Mouse (Mus musculus): ENCODE results near the gene Gm8220. TPM values are rescaled to one million over a fixed set of nuclear protein-coding genes. Genes with fewer than 3 reads are reported as not detected.
"Not testable (repeated sequence)": the region's sequence is repeated elsewhere in the genome, so short reads cannot be mapped to it uniquely, and the experiment has no call there.

Gm8220 gene
- total RNA-seq (2015; ENCODE audit: low replicate concordance), result not detected in 2 replicates
- total RNA-seq (2017; ENCODE audit: low replicate concordance), result not detected in 2 replicates

DNA sequence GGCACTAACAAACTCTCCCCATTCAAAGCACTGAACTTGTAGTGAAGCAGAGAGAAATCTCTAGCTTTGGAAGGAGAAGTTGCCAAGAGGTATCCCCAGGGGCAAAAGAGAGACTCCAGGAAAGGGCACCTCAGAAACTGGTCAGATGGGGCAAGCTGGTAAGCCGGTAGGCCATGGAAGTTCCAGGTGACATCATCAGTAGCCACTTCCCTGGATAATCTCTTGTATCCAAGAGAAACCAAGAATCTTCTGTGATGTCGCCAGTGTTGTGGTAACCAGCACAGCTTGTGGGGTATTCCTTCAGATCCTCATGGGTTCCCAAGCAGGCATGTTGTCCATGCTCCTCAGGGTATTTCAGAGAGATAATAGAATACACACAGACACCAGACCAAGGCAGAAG is at the start of gene Gm8220:
TSS of gene Gm8220 (plus strand) at position 301 of the 400 bp plus-strand sequence.
- ATAC-seq (replicated peaks; ENCODE audit: low FRiP score, poor library complexity, severe bottlenecking), result not testable (repeated sequence)

DNA sequence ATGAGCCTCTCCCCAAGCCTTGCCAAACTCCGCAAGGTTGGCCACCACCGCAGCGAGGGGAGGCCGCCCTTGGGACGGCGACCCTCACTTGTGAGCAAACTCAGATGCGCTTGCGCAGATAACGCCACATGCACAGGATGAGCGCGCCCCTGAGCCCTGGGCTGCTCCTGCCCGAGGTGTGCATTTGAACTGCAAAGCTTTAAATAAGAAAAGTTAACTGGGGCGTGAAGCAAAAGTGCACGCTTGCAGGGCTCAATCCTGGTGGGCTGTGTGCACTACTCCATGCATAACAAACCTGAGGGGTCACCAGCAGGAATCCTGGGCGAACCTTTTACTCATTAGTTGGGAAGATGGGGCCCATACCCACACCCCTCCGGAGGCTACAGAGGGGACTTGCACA is 37.3 kb upstream of the Gm8220 start:
- ATAC-seq (replicated peaks; ENCODE audit: low FRiP score, poor library complexity, severe bottlenecking), result no peak

- not testable (repeated sequence) for ATAC-seq (replicated peaks; ENCODE audit: low FRiP score, poor library complexity, severe bottlenecking)
These were observed 26.7 kb downstream of the Gm8220 start for GRCm38 (mm10) chr14:44312049-44312448.

GRCm38 (mm10) chr14:44338484-44338883 is 53.1 kb downstream of the Gm8220 start, which contains the start of gene Gm5930:
Gene Gm5930 (minus strand): TSS chr14:44338584.
- not testable (repeated sequence) for ATAC-seq (replicated peaks; ENCODE audit: low FRiP score, poor library complexity, severe bottlenecking)

Other genes starting within 250 kb of the Gm8220 start
- gene Ear2, start 182.9 kb upstream of the Gm8220 start, total RNA-seq (2015; ENCODE audit: low replicate concordance), result 41.9 and 51.2 TPM in 2 replicates
- 71.5 and 100 TPM in 2 replicates for gene Ear2, start 182.9 kb upstream of the Gm8220 start, total RNA-seq (2017; ENCODE audit: low replicate concordance)
- gene Gm3327, start 161.7 kb upstream of the Gm8220 start, total RNA-seq (2015; ENCODE audit: low replicate concordance), result not detected in 2 replicates
- not detected in 2 replicates for gene Gm3327, start 161.7 kb upstream of the Gm8220 start, total RNA-seq (2017; ENCODE audit: low replicate concordance)
- gene Gm8212, start 87.9 kb upstream of the Gm8220 start, total RNA-seq (2015; ENCODE audit: low replicate concordance), result not detected in 2 replicates
- not detected in 2 replicates for gene Gm8212, start 87.9 kb upstream of the Gm8220 start, total RNA-seq (2017; ENCODE audit: low replicate concordance)
- gene 4930503E14Rik, start 72.3 kb upstream of the Gm8220 start, total RNA-seq (2015; ENCODE audit: low replicate concordance), result not detected in 2 replicates
- gene 4930503E14Rik, start 72.3 kb upstream of the Gm8220 start, total RNA-seq (2017; ENCODE audit: low replicate concordance), result not detected in 2 replicates
- gene Gm5930, start 53.0 kb downstream of the Gm8220 start, total RNA-seq (2015; ENCODE audit: low replicate concordance), result not detected in 2 replicates
- gene Gm5930, start 53.0 kb downstream of the Gm8220 start, total RNA-seq (2017; ENCODE audit: low replicate concordance), result not detected in 2 replicates
- gene Gm8229, start 79.8 kb downstream of the Gm8220 start, total RNA-seq (2015; ENCODE audit: low replicate concordance), result not detected in 2 replicates
- not detected in 2 replicates for gene Gm8229, start 79.8 kb downstream of the Gm8220 start, total RNA-seq (2017; ENCODE audit: low replicate concordance)
- not detected in 2 replicates for gene Gm3371, start 125.1 kb downstream of the Gm8220 start, total RNA-seq (2015; ENCODE audit: low replicate concordance)
- not detected in 2 replicates for gene Gm3371, start 125.1 kb downstream of the Gm8220 start, total RNA-seq (2017; ENCODE audit: low replicate concordance)
- gene Gm8232, start 148.1 kb downstream of the Gm8220 start, total RNA-seq (2015; ENCODE audit: low replicate concordance), result not detected in 2 replicates
- gene Gm8232, start 148.1 kb downstream of the Gm8220 start, total RNA-seq (2017; ENCODE audit: low replicate concordance), result not detected in 2 replicates
- gene BC061237, start 206.9 kb downstream of the Gm8220 start, total RNA-seq (2015; ENCODE audit: low replicate concordance), result not detected in 2 replicates
- gene BC061237, start 206.9 kb downstream of the Gm8220 start, total RNA-seq (2017; ENCODE audit: low replicate concordance), result not detected in 2 replicates
- gene Gm17093, start 232.7 kb downstream of the Gm8220 start, total RNA-seq (2015; ENCODE audit: low replicate concordance), result not detected in 2 replicates
- gene Gm17093, start 232.7 kb downstream of the Gm8220 start, total RNA-seq (2017; ENCODE audit: low replicate concordance), result not detected in 2 replicates

Data from erythroid progenitor cell, adult 5-6 weeks (primary cell).